Comparison of ENCODE assay signal across 31 mouse cellular contexts in genomic region chr1:116367572-116367971, GRCm38 (mm10).
DNase-seq lines count a peak whose midpoint lies in the region; ATAC-seq lines count a peak whose summit lies in the region.
"Had no signal": no experiment of that assay in that cellular context is flagged by ENCODE, and none has a peak within 500 bp of the region (broad histone marks: within the 10 kb centered on the region; RNA-seq: fewer than 3 reads in every experiment).

No protein-coding gene starts in this region.

- 34% methylated on average over 7 of the region's 7 CpGs for WGBS in neural tube, embryonic 14.5 days
- 23% methylated on average over 7 of the region's 7 CpGs for WGBS in midbrain, embryonic 13.5 days
- 72% methylated on average over 7 of the region's 7 CpGs for WGBS in kidney, embryonic 15.5 days

- no peak overlapping the region for H3K9ac ChIP-seq in neural tube, embryonic 14.5 days (replicated peaks; ENCODE audit: low read depth, low read length)
- no peak overlapping the region for H3K9ac ChIP-seq in midbrain, embryonic 13.5 days (replicated peaks)
- H3K9ac ChIP-seq in kidney, embryonic 15.5 days, result no peak overlapping the region
- H3K9ac ChIP-seq: embryonic facial prominence, embryonic 15.5 days; forebrain, embryonic 12.5 days; forebrain, postnatal 0 days; liver, embryonic 12.5 days; liver, postnatal 0 days had no signal

- no peaks in the 10 kb centered on the region for H3K27me3 ChIP-seq in neural tube, embryonic 14.5 days (ENCODE audit: control insufficient read depth, insufficient read depth, low read length)
- H3K27me3 ChIP-seq in midbrain, embryonic 13.5 days, result no peaks in the 10 kb centered on the region
- H3K27me3 ChIP-seq in kidney, embryonic 15.5 days, result no peaks in the 10 kb centered on the region
- H3K27me3 ChIP-seq: embryonic facial prominence, embryonic 15.5 days; forebrain, embryonic 12.5 days; liver, embryonic 12.5 days; megakaryocyte, embryonic 14.5 days had no signal

- no peaks in the 10 kb centered on the region for H3K9me3 ChIP-seq in neural tube, embryonic 14.5 days (ENCODE audit: control insufficient read depth, low read length)
- no peaks in the 10 kb centered on the region for H3K9me3 ChIP-seq in midbrain, embryonic 13.5 days
- H3K9me3 ChIP-seq in kidney, embryonic 15.5 days (replicated peaks), result no peaks in the 10 kb centered on the region
- H3K9me3 ChIP-seq: embryonic facial prominence, embryonic 10.5 days; embryonic facial prominence, embryonic 15.5 days; forebrain, embryonic 12.5 days; liver, embryonic 12.5 days; megakaryocyte, embryonic 14.5 days had no signal

- peak; percentile 67 for DNase-seq in heart, adult 11 months
- no peak for DNase-seq in heart, adult 9 months (ENCODE audit: low spot score in 2 of 2)
- DNase-seq in neural tube, embryonic 10.5 days (ENCODE audit: extremely low spot score, low spot score), result no peak
- no peak for DNase-seq in spleen, postnatal 36 days (ENCODE audit: low spot score in 2 of 2)
- DNase-seq: adrenal gland, adult 8-10 months; cerebellum, adult 8-10 months; cerebellum, postnatal 25 days; forebrain, postnatal 0 days; gastrocnemius, postnatal 10 days; heart, postnatal 36 days; kidney, adult 11 months; kidney, postnatal 36 days; layer of hippocampus, postnatal 36 days; left cerebral cortex, postnatal 4 days; liver, postnatal 0 days; lung, postnatal 36 days; spleen, adult 18-20 months; thymus, adult 18-20 months; thymus, postnatal 25 days had no signal

- peak; percentile 49; the same call in 1 of the 2 replicates for ATAC-seq in neural tube, embryonic 14.5 days (ENCODE audit: low read depth)
- ATAC-seq in midbrain, embryonic 13.5 days, result peak; percentile 61; the same call in 1 of the 2 replicates
- ATAC-seq in kidney, embryonic 15.5 days (replicated peaks; ENCODE audit: low FRiP score), result no peak
- ATAC-seq: forebrain, postnatal 0 days; inflammation-experienced regulatory T-cells, adult 6 months; liver, embryonic 12.5 days; liver, postnatal 0 days had no signal

- H3K36me3 ChIP-seq in neural tube, embryonic 14.5 days (ENCODE audit: control insufficient read depth, insufficient read depth, low read length), result no peaks in the 10 kb centered on the region
- H3K36me3 ChIP-seq in midbrain, embryonic 13.5 days, result no peaks in the 10 kb centered on the region
- no peaks in the 10 kb centered on the region for H3K36me3 ChIP-seq in kidney, embryonic 15.5 days
- H3K36me3 ChIP-seq: embryonic facial prominence, embryonic 10.5 days; embryonic facial prominence, embryonic 15.5 days; forebrain, embryonic 12.5 days; G1E; liver, embryonic 12.5 days had no signal

- H3K4me1 ChIP-seq in neural tube, embryonic 14.5 days (ENCODE audit: control insufficient read depth, insufficient read depth, low read length), result no peaks in the 10 kb centered on the region
- H3K4me1 ChIP-seq in midbrain, embryonic 13.5 days (replicated peaks), result peaks cover 11% of the 10 kb centered on the region
- no peaks in the 10 kb centered on the region for H3K4me1 ChIP-seq in kidney, embryonic 15.5 days
- H3K4me1 ChIP-seq: embryonic facial prominence, embryonic 10.5 days; embryonic facial prominence, embryonic 15.5 days; liver, embryonic 12.5 days; megakaryocyte, embryonic 14.5 days had no signal

- no peak overlapping the region for H3K4me2 ChIP-seq in neural tube, embryonic 14.5 days (ENCODE audit: low read depth, low read length)
- H3K4me2 ChIP-seq in midbrain, embryonic 13.5 days (replicated peaks), result no peak overlapping the region
- no peak overlapping the region for H3K4me2 ChIP-seq in kidney, embryonic 15.5 days
- H3K4me2 ChIP-seq: embryonic facial prominence, embryonic 15.5 days; forebrain, embryonic 12.5 days; heart, embryonic 11.5 days; liver, embryonic 12.5 days had no signal

- no peak overlapping the region for H3K4me3 ChIP-seq in neural tube, embryonic 14.5 days (ENCODE audit: low read depth, low read length)
- H3K4me3 ChIP-seq in midbrain, embryonic 13.5 days (replicated peaks), result no peak overlapping the region
- no peak overlapping the region for H3K4me3 ChIP-seq in kidney, embryonic 15.5 days (replicated peaks)
- H3K4me3 ChIP-seq: embryonic facial prominence, embryonic 10.5 days; embryonic facial prominence, embryonic 15.5 days; forebrain, embryonic 12.5 days; liver, embryonic 12.5 days; megakaryocyte, embryonic 14.5 days had no signal

- H3K27ac ChIP-seq in neural tube, embryonic 14.5 days (ENCODE audit: low read depth, low read length), result no peak overlapping the region
- no peak overlapping the region for H3K27ac ChIP-seq in midbrain, embryonic 13.5 days
- no peak overlapping the region for H3K27ac ChIP-seq in kidney, embryonic 15.5 days
- H3K27ac ChIP-seq: embryonic facial prominence, embryonic 10.5 days; embryonic facial prominence, embryonic 15.5 days; forebrain, embryonic 12.5 days; liver, embryonic 12.5 days; stomach, postnatal 0 days had no signal
